Comparison of ENCODE assay signal across 25 mouse cellular contexts in the genomic region with DNA sequence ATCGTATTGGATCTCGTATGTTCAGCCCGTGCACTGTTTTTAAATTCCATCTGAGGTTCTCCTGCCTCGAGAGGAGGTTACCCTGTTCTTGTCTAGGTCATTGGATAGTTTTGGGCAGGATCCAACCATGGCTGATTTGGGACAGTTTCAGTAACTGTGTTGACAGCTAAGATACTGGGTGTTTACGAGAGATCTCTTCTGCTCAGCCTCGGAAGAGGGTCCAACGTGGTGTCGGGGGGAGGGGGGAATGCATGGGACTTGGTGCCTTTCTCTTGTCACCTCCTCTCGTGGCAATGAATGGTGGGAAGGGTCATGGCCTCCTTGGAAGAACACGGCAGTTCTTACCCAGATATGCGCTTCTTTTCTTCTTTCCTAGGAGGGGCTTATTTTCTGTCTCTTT.
"Had no signal": no experiment of that assay in that cellular context is flagged by ENCODE, and none has a peak within 500 bp of the region (broad histone marks: within the 10 kb centered on the region; RNA-seq: fewer than 3 reads in every experiment).

No protein-coding gene starts in this region.

- H3K4me2 ChIP-seq: heart, embryonic 12.5 days; hindbrain, embryonic 12.5 days; hindbrain, embryonic 14.5 days; intestine, embryonic 15.5 days; limb, embryonic 12.5 days had no signal

- ATAC-seq: forebrain, embryonic 16.5 days; hindbrain, embryonic 16.5 days; inflammation-experienced regulatory T-cells, adult 6 months; intestine, embryonic 15.5 days; intestine, postnatal 0 days had no signal

- H3K27me3 ChIP-seq: heart, embryonic 12.5 days; hindbrain, embryonic 12.5 days; intestine, embryonic 15.5 days; limb, embryonic 12.5 days had no signal

- H3K9me3 ChIP-seq: heart, embryonic 10.5 days; heart, embryonic 12.5 days; hindbrain, embryonic 10.5 days; hindbrain, embryonic 12.5 days; intestine, embryonic 15.5 days; limb, embryonic 10.5 days; limb, embryonic 12.5 days had no signal

- H3K9ac ChIP-seq: heart, embryonic 12.5 days; hindbrain, embryonic 12.5 days; hindbrain, embryonic 14.5 days; intestine, embryonic 15.5 days; limb, embryonic 12.5 days had no signal

- DNase-seq: gastrocnemius, adult 2 months; gastrocnemius, postnatal 10 days; gastrocnemius, postnatal 25 days; heart, adult 18-20 months; heart, postnatal 10 days; heart, postnatal 4 days; kidney, adult 18-20 months; kidney, adult 8-10 months; kidney, postnatal 10 days; kidney, postnatal 25 days; kidney, postnatal 4 days had no signal

- H3K4me3 ChIP-seq: gastrocnemius, adult 2 months; heart, embryonic 10.5 days; heart, embryonic 12.5 days; hindbrain, embryonic 10.5 days; hindbrain, embryonic 12.5 days; intestine, embryonic 15.5 days; layer of hippocampus, adult 2 months; left cerebral cortex, adult 2 months; limb, embryonic 10.5 days; limb, embryonic 12.5 days had no signal

- H3K27ac ChIP-seq: gastrocnemius, adult 2 months; heart, embryonic 10.5 days; hindbrain, embryonic 10.5 days; hindbrain, embryonic 12.5 days; hindbrain, embryonic 14.5 days; intestine, embryonic 15.5 days; layer of hippocampus, adult 2 months; left cerebral cortex, adult 2 months; limb, embryonic 10.5 days; limb, embryonic 12.5 days had no signal

- H3K36me3 ChIP-seq: intestine, embryonic 15.5 days had no signal
